Mouse (Mus musculus) small intestine, adult 2 months (tissue): Measurements from ENCODE around the gene Sytl3. TPM values are rescaled to one million over a fixed set of nuclear protein-coding genes. Genes with fewer than 3 reads are reported as not detected.
"Not testable (repeated sequence)": the region's sequence is repeated elsewhere in the genome, so short reads cannot be mapped to it uniquely, and the experiment has no call there.

ENCODE experiments used
- H3K27ac ChIP-seq: fragments of 200-500 bp; 2 replicates; pipeline ENCODE4 v1.5.1; 2012; ENCODE audit warnings: low read depth, low read length, control low read depth, inconsistent platforms; ENCODE audit not compliant: insufficient read depth
- H3K27me3 ChIP-seq: fragments of 200-500 bp; 2 replicates; pipeline ENCODE4 v1.6.1; 2012; ENCODE audit warnings: mild to moderate bottlenecking, moderate library complexity, low read length, inconsistent platforms; ENCODE audit not compliant: control insufficient read depth, insufficient read depth
- H3K36me3 ChIP-seq: fragments of 200-500 bp; 2 replicates; pipeline ENCODE4 v1.6.1; 2012; ENCODE audit warnings: mild to moderate bottlenecking, low read length, control low read depth, inconsistent platforms; ENCODE audit not compliant: control insufficient read depth, insufficient read depth
- H3K4me1 ChIP-seq: fragments of 200-500 bp; 2 replicates; pipeline ENCODE4 v1.6.1; 2012; ENCODE audit warnings: low read length, inconsistent platforms, mixed read lengths; ENCODE audit not compliant: control insufficient read depth, insufficient read depth, insufficient read length
- H3K4me3 ChIP-seq: fragments of 200-500 bp; 2 replicates; pipeline ENCODE4 v1.5.1; 2012; ENCODE audit warnings: low read depth, mild to moderate bottlenecking, control low read depth, inconsistent platforms, low read length, moderate library complexity
- WGBS: fragments of 180-500 bp; shearing (Covaris S2); methylation state at CpG from one replicate; pipeline ENCODE4 v1.1.7; 2018; 5-methylcytosine and 5-hydroxymethylcytosine counted together
- polyA plus RNA-seq: library from polyadenylated mRNA; depleted of rRNA; stranded (reverse); fragments of >200 nt; gene quantifications from 2 replicates; pipeline ENCODE4 v1.2.3, GENCODE M21; 2012

Gene Sytl3
- polyA plus RNA-seq, 1 experiment: 6.4 TPM

DNA sequence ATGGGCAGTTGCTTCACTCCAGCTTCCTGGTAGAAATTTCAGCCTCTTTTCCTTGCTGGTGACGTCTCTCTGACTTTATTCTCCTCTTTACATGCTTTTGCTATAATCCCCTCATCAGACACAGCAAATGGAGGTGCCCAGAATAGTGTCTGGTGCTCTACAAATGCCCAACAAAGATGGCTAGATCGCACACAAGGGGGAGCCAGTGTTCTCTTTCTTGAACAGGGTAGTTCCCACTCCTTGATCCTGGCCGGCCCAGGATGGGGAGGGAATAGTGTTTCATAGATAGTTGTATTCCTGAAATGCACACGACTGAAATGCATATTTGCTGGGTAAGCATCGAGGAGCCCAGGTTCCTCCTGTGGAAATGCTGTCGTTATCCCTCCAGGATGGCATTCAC is 9.6 kb downstream of the Sytl3 start:
- no CpG with 5 or more reads among the region's 6 CpGs for WGBS
- H3K27ac ChIP-seq, H3K36me3 ChIP-seq, H3K4me1 ChIP-seq, H3K27me3 ChIP-seq, H3K4me3 ChIP-seq: not testable (repeated sequence)

DNA sequence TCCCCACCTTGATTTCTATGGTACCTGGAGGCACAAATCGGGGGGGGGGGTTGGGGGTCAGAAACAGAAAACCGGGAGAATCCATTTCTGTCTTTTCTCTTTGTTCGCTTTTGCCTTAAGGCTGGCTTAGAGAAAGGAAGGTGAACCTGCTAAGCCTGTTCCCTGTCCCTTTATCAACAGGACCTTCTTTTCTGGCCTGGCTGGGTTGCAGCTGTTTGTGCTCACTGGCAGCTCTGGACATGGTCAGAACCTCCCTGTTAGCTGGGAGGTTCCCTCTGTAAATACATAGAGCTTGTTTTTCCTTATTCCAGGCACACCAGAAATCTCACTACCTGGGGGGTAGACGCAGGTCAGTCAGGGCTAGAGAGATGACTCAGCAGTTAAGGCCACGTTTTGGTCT is 15.4 kb downstream of the Sytl3 start:
- WGBS: 40% methylated on average over 5 of the region's 5 CpGs
- not testable (repeated sequence) for H3K27me3 ChIP-seq, H3K36me3 ChIP-seq, H3K4me3 ChIP-seq, H3K4me1 ChIP-seq, H3K27ac ChIP-seq

DNA sequence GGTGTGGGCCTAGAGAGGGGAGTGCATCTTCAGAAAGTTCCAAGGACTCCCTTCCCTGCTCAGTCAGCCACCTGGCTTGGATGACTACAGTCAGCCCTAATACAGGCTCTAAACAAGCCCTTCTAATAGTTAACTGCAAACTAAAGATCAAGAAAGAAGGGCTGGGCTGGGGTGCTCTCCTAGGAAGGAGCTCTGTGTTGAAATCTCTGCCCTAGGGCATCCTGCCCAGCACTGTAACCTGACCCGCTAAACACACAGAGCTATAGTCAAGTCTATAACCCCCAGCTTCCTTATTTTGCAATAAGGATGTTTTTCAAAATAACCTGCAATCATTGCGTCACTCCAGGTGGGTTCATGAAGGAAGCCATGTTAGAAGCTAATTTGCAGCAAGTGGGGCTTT is 19.2 kb downstream of the Sytl3 start:
- not testable (repeated sequence) for H3K27me3 ChIP-seq, H3K4me3 ChIP-seq, H3K4me1 ChIP-seq, H3K36me3 ChIP-seq, H3K27ac ChIP-seq
- 31% methylated on average over 1 of the region's 2 CpGs for WGBS

DNA sequence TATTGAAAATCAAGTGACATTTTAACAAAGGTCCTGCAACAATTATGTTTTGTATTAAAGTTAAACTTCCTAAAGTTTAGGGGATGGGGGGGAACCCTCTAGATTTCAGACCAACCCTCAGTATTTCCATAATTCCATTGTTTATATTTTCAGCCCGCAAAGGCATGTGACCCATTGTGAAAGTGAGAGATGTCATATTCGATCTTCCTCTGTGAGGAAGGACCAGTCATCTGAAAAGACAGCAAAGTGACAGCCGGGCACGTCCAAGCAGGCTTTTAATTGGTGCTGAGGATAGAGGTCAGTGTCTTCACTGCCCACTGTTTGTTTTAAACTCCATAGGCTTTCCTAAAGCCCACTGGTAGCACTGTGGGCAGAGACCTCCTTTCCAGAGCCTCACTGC is 22.8 kb downstream of the Sytl3 start:
- H3K36me3 ChIP-seq, H3K27me3 ChIP-seq, H3K4me3 ChIP-seq, H3K27ac ChIP-seq, H3K4me1 ChIP-seq: not testable (repeated sequence)
- WGBS: 81% methylated on average over 4 of the region's 4 CpGs

DNA sequence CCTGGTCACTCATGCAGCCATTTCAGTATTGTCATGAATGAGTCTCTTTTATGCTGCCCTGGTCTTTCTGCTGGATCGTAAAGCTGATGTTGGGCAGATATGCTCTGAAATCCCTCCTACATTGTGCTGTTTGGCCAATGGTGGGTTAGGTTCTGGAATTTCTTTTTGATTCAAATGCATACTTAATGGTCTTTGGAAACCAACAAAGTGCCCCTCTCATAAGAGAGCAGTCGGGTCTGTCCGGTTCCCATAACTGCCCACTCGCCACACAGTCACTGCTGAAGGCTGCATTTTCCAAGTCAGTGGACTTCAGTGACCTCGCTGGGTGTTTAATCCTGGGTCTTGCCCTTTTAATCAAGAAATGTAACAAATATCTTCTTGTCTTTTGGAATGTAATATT is 24.8 kb downstream of the Sytl3 start:
- H3K36me3 ChIP-seq, H3K4me3 ChIP-seq, H3K27ac ChIP-seq, H3K27me3 ChIP-seq, H3K4me1 ChIP-seq: not testable (repeated sequence)
- 81% methylated on average over 1 of the region's 5 CpGs for WGBS

DNA sequence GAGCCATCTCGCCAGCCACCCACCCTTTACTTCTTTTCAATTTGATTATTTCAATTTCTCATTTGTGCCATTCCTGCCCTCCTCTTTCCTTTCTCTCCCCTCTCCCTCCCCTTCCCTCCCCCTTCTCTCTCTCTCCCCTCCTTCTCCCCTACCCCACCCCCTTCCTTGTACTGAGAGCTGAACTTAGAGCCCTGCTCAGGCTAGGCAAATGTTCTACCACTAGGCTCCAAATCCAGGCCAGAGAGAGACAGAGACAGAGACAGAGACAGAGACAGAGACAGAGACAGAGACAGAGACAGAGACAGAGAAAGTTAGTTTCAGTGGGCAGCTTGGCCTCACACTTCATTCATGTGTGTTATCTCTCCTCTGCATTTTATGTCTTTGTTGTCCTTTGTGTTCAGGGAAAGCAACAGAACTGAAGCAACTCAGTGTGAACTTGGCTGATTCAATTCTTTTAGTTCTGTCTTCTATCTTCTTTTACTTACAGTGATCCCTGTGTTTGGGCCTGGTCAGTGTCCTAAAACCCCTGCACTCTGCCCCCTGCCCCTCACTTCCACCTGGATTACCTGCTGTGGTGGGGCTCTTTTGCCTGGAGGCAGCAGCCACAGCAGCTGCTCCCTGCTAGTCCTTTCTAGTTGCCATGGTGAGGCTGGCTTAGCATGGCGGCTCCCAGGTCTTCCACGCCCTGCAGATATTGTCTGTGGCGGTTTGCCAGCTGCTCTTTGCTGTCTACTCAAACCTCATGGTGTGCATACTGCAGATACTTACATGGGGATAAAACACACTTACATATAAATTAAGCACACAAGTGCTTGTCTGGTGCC is 25.8 kb downstream of the Sytl3 start:
- H3K4me1 ChIP-seq, H3K27ac ChIP-seq, H3K4me3 ChIP-seq, H3K27me3 ChIP-seq, H3K36me3 ChIP-seq: not testable (repeated sequence)
- no CpG with 5 or more reads among the region's 4 CpGs for WGBS

DNA sequence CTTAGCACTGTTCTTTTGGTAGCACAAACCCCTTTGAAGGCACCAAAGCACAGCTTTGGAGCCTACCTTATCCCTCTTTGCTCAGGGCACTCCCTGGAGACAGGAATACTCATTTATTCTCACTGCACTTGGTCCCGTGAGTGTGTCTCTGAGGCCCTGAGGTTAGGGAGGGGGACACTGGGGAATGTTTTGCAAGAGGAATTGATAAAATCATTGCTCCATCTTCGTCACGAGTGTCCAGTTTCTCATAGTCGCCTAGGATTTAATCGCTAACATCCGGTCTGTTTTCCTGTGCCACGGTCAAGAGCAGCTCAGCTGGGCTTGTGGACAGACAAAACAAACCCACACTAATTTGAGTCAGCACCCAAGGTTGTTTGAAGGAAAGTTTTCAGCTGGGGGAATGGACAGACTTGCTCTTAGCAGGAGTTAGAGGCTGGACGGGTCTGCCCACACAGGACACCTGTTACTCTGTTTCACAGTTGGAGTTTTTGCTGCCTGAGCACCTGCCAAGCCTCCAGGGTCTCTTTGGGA is 26.5 kb downstream of the Sytl3 start:
- H3K36me3 ChIP-seq, H3K27ac ChIP-seq, H3K4me1 ChIP-seq, H3K27me3 ChIP-seq, H3K4me3 ChIP-seq: not testable (repeated sequence)
- 79% methylated on average over 5 of the region's 8 CpGs for WGBS

DNA sequence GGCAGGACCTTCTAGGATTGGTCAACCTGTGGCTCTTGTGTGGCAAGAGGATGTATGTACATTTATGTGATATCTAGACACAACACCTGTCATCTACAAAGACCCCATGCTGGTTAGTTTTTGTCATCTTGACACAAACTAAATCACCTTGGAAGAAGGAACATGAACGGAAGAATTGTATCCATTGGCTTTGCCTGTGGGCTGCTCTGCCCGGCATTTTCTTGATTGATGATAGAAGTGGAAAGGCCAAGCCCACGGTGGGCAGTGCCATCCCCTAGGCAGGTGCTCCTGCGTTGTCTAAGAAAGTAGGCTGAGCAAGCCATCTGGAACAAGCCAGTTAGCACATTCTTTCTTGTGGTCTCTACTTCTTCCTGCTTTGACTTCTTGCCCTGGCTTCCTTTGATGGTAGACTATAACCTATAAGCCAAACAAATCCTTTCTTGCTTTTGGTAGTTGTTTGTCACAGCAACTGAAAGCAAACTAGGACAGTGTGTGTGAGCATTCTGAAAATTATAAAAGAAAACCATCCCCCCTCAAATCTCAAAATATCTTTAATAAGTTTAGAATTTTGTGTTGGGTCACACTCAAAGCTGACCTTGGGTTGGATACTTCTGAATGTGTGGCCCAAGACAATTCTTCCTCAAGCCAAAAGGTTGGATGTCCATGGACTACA is 27.5 kb downstream of the Sytl3 start:
- not testable (repeated sequence) for H3K4me1 ChIP-seq, H3K4me3 ChIP-seq, H3K36me3 ChIP-seq, H3K27ac ChIP-seq, H3K27me3 ChIP-seq
- WGBS: 90% methylated on average over 2 of the region's 4 CpGs

DNA sequence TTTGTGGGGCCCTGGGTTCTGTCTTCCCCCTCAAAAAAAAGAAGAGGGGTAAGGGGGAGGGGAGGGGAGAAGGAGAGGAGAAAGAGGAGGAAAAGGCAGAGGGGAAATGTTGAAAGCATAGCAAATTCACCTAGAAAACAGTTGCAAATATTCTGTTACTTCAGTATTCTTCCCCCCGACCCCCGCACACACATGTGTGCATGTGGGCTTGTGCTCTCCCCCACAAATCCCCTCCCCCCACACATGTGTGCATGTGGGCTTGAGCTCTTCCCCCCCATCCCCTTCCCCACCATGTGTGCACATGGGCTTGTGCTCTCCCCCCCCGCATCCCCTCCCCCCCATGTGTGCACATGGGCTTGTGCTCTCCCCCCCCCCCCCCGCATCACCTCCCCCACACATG is 30.5 kb downstream of the Sytl3 start:
- WGBS: 94% methylated on average over 2 of the region's 4 CpGs
- not testable (repeated sequence) for H3K4me3 ChIP-seq, H3K27me3 ChIP-seq, H3K36me3 ChIP-seq, H3K27ac ChIP-seq, H3K4me1 ChIP-seq

DNA sequence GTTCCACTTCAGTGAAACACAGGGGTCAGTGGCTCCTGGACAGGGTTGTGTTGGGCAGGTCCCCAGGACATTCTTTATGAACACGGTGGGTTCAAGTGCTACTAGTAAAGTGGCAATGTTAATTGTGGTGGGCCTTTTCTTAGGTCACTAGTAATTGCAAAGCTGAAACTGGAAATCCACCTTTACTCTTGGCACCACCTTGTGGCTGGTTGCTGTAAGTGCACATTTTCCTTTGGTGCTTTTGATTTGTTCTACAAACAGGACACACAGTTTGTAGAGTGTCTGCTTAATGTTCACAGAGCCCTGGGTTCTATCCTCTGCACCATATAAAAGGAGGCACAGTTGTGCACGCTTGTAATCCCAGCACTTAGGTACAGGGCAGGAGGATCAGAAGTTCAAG is 32.7 kb downstream of the Sytl3 start:
- not testable (repeated sequence) for H3K27ac ChIP-seq, H3K27me3 ChIP-seq
- 6% methylated on average over 2 of the region's 2 CpGs for WGBS

DNA sequence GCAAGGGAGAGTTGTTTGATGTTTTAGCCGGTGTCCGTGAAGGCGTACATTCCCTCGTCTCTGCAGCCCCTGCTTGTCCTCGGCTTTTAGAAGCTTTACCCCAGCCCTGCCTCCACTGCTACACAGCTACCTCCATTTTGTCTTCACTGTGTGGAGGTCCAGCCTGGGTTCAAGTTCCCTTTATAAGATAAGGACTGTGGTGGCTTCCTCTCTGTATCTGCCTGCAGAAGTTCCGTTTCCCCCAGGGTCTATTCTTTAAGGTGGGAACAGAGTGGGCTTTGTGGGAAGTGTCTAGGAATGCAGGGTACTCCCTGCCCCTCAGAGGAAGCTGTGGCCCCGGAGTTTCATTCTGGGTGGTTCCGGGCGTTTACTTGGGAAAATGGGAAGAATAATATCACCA is 36.8 kb downstream of the Sytl3 start:
- H3K27me3 ChIP-seq, H3K4me3 ChIP-seq, H3K4me1 ChIP-seq, H3K27ac ChIP-seq, H3K36me3 ChIP-seq: not testable (repeated sequence)
- WGBS: 79% methylated on average over 9 of the region's 9 CpGs

More for the DNA sequence above, 32.7 kb downstream of the Sytl3 start:
- not testable (repeated sequence) for H3K4me1 ChIP-seq, H3K4me3 ChIP-seq, H3K36me3 ChIP-seq
